Mouse (Mus musculus): ENCODE data around the gene Oas1e. TPM values are rescaled to one million over a fixed set of nuclear protein-coding genes. Genes with fewer than 3 reads are reported as not detected.

Oas1e gene
- total and polyA plus RNA-seq, 3 experiments = not detected

DNA sequence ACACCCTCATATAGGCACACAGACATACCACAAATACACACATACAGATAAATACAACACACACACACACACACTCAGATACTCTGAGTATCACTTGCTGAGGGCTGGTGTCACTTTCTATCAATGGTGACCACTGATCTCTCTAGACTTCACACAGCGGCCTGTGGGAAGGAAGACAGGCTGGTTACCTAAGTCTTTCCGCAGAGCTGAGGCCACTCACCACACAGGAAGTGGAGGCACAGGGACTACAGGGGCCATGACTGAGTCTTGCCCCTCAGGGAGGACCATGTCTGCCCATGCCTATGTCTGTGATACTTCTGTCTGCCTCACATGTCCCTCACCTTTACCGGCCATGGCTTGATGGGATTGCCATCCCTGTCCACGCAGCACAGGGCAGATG, 41.1 kb downstream of the Oas1e start:
- H3K4me1 ChIP-seq (ENCODE audit: insufficient read depth, low read depth, low read length) = peaks cover 9% of the 10 kb centered on the region
- TF ChIP-seq POLR2AphosphoS5 (IDR thresholded peaks at IDR 0.05; ENCODE audit: insufficient replicate concordance, low read depth, low read length) (no peak), GATA1 (IDR thresholded peaks at IDR 0.05; ENCODE audit: borderline replicate concordance, low read length) (no peak), GATA2 (IDR thresholded peaks at IDR 0.05; ENCODE audit: borderline replicate concordance, low read depth, low read length) (no peak), TAL1 (conservative IDR thresholded peaks at IDR 0.05; ENCODE audit: low read depth, low read length) (no peak), CTCF (IDR thresholded peaks at IDR 0.05; ENCODE audit: low read depth, low read length) (no peak)
- H3K4me3 ChIP-seq (ENCODE audit: low read depth, low read length) = peak overlapping the region; percentile 20; the same call in 1 of the 2 replicates
- DNase-seq (ENCODE audit: low spot score) (no peak), ATAC-seq (ENCODE audit: extremely low read depth, insufficient number of reproducible peaks, low FRiP score, poor library complexity, severe bottlenecking) (no peak)
- H3K36me3 ChIP-seq (replicated peaks) = no peaks in the 10 kb centered on the region
- H3K9me3 ChIP-seq (replicated peaks) = no peaks in the 10 kb centered on the region
- peaks cover 17% of the 10 kb centered on the region for H3K27me3 ChIP-seq (ENCODE audit: insufficient read depth, low read length)

GRCm38 (mm10) chr5:120752786-120753185, 42.5 kb downstream of the Oas1e start:
- Histone ChIP-seq H3K4me3 (ENCODE audit: low read depth, low read length) (no peak overlapping the region), H3K27me3 (ENCODE audit: insufficient read depth, low read length) (peaks cover 14% of the 10 kb centered on the region), H3K4me1 (ENCODE audit: insufficient read depth, low read depth, low read length) (peaks cover 9% of the 10 kb centered on the region), H3K36me3 (replicated peaks) (no peaks in the 10 kb centered on the region), H3K9me3 (replicated peaks) (no peaks in the 10 kb centered on the region)
- DNase-seq (ENCODE audit: low spot score) = no peak
- ATAC-seq (ENCODE audit: extremely low read depth, insufficient number of reproducible peaks, low FRiP score, poor library complexity, severe bottlenecking) = no peak
- TF ChIP-seq CTCF (IDR thresholded peaks at IDR 0.05; ENCODE audit: low read depth, low read length) (no peak), GATA1 (IDR thresholded peaks at IDR 0.05; ENCODE audit: borderline replicate concordance, low read length) (no peak), GATA2 (IDR thresholded peaks at IDR 0.05; ENCODE audit: borderline replicate concordance, low read depth, low read length) (no peak), POLR2AphosphoS5 (IDR thresholded peaks at IDR 0.05; ENCODE audit: insufficient replicate concordance, low read depth, low read length) (no peak), TAL1 (conservative IDR thresholded peaks at IDR 0.05; ENCODE audit: low read depth, low read length) (no peak)

DNA sequence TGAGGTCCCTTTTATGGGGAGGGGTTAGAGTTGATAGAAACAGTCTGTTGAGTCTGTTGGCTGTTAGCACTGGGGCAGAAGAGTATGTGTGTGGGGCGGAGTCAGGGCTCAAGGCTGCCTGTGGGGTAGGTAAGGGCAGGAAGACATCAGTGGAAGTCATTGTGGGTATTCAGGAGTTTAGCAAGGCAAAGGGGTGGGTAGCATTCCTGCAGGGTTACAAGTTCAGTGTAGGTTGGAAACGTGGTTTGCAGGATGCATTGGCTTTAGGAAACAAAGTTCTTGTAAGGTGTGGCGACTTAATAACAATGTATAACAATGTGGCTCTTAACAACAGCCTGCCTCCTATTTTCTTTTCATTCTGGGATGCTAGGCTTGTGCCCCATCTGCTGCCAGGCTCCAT, 44.1 kb downstream of the Oas1e start:
- no peak overlapping the region for H3K4me3 ChIP-seq (ENCODE audit: low read depth, low read length)
- DNase-seq (ENCODE audit: low spot score) = no peak
- peaks cover 9% of the 10 kb centered on the region for H3K4me1 ChIP-seq (ENCODE audit: insufficient read depth, low read depth, low read length)
- ATAC-seq (ENCODE audit: extremely low read depth, insufficient number of reproducible peaks, low FRiP score, poor library complexity, severe bottlenecking) = no peak
- TF ChIP-seq POLR2AphosphoS5 (IDR thresholded peaks at IDR 0.05; ENCODE audit: insufficient replicate concordance, low read depth, low read length) (no peak), GATA1 (IDR thresholded peaks at IDR 0.05; ENCODE audit: borderline replicate concordance, low read length) (no peak), TAL1 (conservative IDR thresholded peaks at IDR 0.05; ENCODE audit: low read depth, low read length) (no peak), CTCF (IDR thresholded peaks at IDR 0.05; ENCODE audit: low read depth, low read length) (no peak), GATA2 (IDR thresholded peaks at IDR 0.05; ENCODE audit: borderline replicate concordance, low read depth, low read length) (no peak)
- no peaks in the 10 kb centered on the region for H3K36me3 ChIP-seq (replicated peaks)
- peaks cover 14% of the 10 kb centered on the region for H3K27me3 ChIP-seq (ENCODE audit: insufficient read depth, low read length)
- no peaks in the 10 kb centered on the region for H3K9me3 ChIP-seq (replicated peaks)

DNA sequence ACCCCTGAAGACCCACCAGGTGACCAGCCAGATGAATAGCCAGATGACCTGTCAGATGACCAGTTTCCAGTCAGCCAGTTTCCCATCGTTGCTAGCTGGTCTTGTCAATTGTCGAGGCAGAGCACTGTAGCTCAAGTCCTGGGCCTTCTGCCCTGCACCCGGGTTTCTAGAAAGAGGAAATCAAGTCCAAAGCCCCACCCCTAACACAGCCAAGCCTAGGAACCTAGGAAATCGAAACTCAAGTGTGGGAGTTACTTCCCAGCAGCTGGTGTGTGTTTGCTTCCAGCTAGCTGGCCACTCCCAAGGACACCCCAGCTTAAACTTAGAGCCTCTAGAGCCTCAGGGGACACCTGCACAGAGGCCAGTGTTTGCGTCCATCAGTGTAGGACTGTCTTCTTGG, 45.6 kb downstream of the Oas1e start, which contains the start of gene Oas2:
Oas2 (minus strand) TSS at position 166 of the 400 bp plus-strand sequence.
- DNase-seq (ENCODE audit: low spot score) = no peak
- no peak for ATAC-seq (ENCODE audit: extremely low read depth, insufficient number of reproducible peaks, low FRiP score, poor library complexity, severe bottlenecking)
- H3K4me3 ChIP-seq (ENCODE audit: low read depth, low read length) = peak within 1 kb of the TSS; percentile 24; the same call in 1 of the 2 replicates

DNA sequence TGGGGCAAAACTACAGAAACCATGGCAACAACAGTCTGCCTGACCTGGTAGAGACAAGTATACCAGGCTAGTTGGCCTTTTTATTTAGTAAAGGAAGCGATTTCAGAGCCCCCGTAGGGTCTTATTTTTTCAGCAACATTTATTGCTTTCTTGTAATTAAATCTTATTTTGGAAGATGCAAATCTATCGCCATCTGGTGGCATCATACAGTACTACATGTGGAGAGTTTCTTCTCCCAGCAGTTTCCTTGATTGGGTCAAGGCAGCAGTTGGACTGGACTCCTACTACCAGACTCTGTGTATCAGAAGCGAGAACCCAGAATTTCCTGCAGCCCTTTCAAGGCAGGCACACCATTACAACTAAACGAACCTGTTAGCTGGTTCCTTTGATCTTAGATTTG, 48.9 kb downstream of the Oas1e start:
- no peak for ATAC-seq (ENCODE audit: extremely low read depth, insufficient number of reproducible peaks, low FRiP score, poor library complexity, severe bottlenecking)
- Histone ChIP-seq H3K4me3 (ENCODE audit: low read depth, low read length) (no peak overlapping the region), H3K36me3 (replicated peaks) (no peaks in the 10 kb centered on the region), H3K4me1 (ENCODE audit: insufficient read depth, low read depth, low read length) (peaks cover 9% of the 10 kb centered on the region), H3K27me3 (ENCODE audit: insufficient read depth, low read length) (peaks cover 17% of the 10 kb centered on the region), H3K9me3 (replicated peaks) (no peaks in the 10 kb centered on the region)
- TF ChIP-seq GATA1 (IDR thresholded peaks at IDR 0.05; ENCODE audit: borderline replicate concordance, low read length) (no peak), GATA2 (IDR thresholded peaks at IDR 0.05; ENCODE audit: borderline replicate concordance, low read depth, low read length) (no peak), CTCF (IDR thresholded peaks at IDR 0.05; ENCODE audit: low read depth, low read length) (peak; percentile 52)
- no peak for DNase-seq (ENCODE audit: low spot score)

More for the DNA sequence above, 45.6 kb downstream of the Oas1e start, which contains the start of gene Oas2:
- peaks cover 14% of the 10 kb centered on the region for H3K27me3 ChIP-seq (ENCODE audit: insufficient read depth, low read length)
- TF ChIP-seq CTCF (IDR thresholded peaks at IDR 0.05; ENCODE audit: low read depth, low read length) (no peak), GATA1 (IDR thresholded peaks at IDR 0.05; ENCODE audit: borderline replicate concordance, low read length) (no peak), GATA2 (IDR thresholded peaks at IDR 0.05; ENCODE audit: borderline replicate concordance, low read depth, low read length) (no peak)
- H3K4me1 ChIP-seq (ENCODE audit: insufficient read depth, low read depth, low read length) = peaks cover 9% of the 10 kb centered on the region
- no peaks in the 10 kb centered on the region for H3K36me3 ChIP-seq (replicated peaks)
- no peaks in the 10 kb centered on the region for H3K9me3 ChIP-seq (replicated peaks)

DNA sequence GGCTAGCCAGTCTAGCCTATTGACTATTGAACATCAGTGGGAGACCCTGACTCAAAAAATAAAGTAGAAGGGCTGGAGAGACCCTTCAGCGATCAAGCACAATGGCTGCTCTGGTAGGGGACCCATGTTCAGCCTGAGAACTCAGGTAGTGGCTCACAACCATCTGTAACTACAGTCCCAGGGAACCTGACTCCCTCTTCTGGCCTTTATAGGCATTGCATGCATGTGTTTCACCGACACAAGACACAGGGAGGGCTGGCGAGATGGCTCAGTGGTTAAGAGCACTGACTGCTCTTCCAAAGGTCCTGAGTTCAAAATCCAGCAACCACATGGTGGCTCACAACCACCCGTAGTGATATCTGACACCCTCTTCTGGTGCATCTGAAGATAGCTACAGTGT, 53.2 kb downstream of the Oas1e start:
- H3K36me3 ChIP-seq (replicated peaks) = no peaks in the 10 kb centered on the region
- H3K4me1 ChIP-seq (ENCODE audit: insufficient read depth, low read depth, low read length) = no peaks in the 10 kb centered on the region
- no peak; the same call in 1 of the 2 replicates for ATAC-seq (ENCODE audit: extremely low read depth, insufficient number of reproducible peaks, low FRiP score, poor library complexity, severe bottlenecking)
- no peak overlapping the region for H3K4me3 ChIP-seq (ENCODE audit: low read depth, low read length)
- peaks cover 12% of the 10 kb centered on the region; the same call in 1 of the 2 replicates for H3K27me3 ChIP-seq (ENCODE audit: insufficient read depth, low read length)
- H3K9me3 ChIP-seq (replicated peaks) = no peaks in the 10 kb centered on the region
- TF ChIP-seq POLR2AphosphoS5 (IDR thresholded peaks at IDR 0.05; ENCODE audit: insufficient replicate concordance, low read depth, low read length) = no peak
- TF ChIP-seq TAL1 (conservative IDR thresholded peaks at IDR 0.05; ENCODE audit: low read depth, low read length) = no peak
- no peak for TF ChIP-seq GATA1 (IDR thresholded peaks at IDR 0.05; ENCODE audit: borderline replicate concordance, low read length)
- TF ChIP-seq GATA2 (IDR thresholded peaks at IDR 0.05; ENCODE audit: borderline replicate concordance, low read depth, low read length) = no peak
- TF ChIP-seq CTCF (IDR thresholded peaks at IDR 0.05; ENCODE audit: low read depth, low read length) = peak; percentile 73
- DNase-seq (ENCODE audit: low spot score) = no peak

Other genes with a start within 250 kb of the Oas1e start
- 22.3 and 51.6 TPM in 2 replicates for gene Tpcn1, start 206.9 kb downstream of the Oas1e start, total RNA-seq (2014; fragmentation: Nextera tagmentation)
- gene Tpcn1, start 206.9 kb downstream of the Oas1e start, total RNA-seq (2017) = 2.1 and 3.2 TPM in 2 replicates
- gene Tpcn1, start 206.9 kb downstream of the Oas1e start, polyA plus RNA-seq (2012) = 33.2 and 36.0 TPM in 2 replicates
- not detected in 2 replicates for gene Iqcd, start 206.5 kb downstream of the Oas1e start, total RNA-seq (2014; fragmentation: Nextera tagmentation)
- gene Iqcd, start 206.5 kb downstream of the Oas1e start, total RNA-seq (2017) = 0.35 and 0.60 TPM in 2 replicates
- 1.2 and 1.5 TPM in 2 replicates for gene Iqcd, start 206.5 kb downstream of the Oas1e start, polyA plus RNA-seq (2012)
- 8.4 and 10.5 TPM in 2 replicates for gene Rita1, start 182.9 kb downstream of the Oas1e start, total RNA-seq (2014; fragmentation: Nextera tagmentation)
- 9.5 and 13.7 TPM in 2 replicates for gene Rita1, start 182.9 kb downstream of the Oas1e start, total RNA-seq (2017)
- gene Rita1, start 182.9 kb downstream of the Oas1e start, polyA plus RNA-seq (2012) = 42.4 and 45.7 TPM in 2 replicates
- gene Ddx54, start 182.8 kb downstream of the Oas1e start, total RNA-seq (2014; fragmentation: Nextera tagmentation) = 16.5 and 24.3 TPM in 2 replicates
- gene Ddx54, start 182.8 kb downstream of the Oas1e start, total RNA-seq (2017) = 31.5 and 34.7 TPM in 2 replicates
- 103 and 110 TPM in 2 replicates for gene Ddx54, start 182.8 kb downstream of the Oas1e start, polyA plus RNA-seq (2012)
- gene Cfap73, start 161.3 kb downstream of the Oas1e start, total RNA-seq (2014; fragmentation: Nextera tagmentation) = not detected in 2 replicates
- gene Cfap73, start 161.3 kb downstream of the Oas1e start, total RNA-seq (2017) = not detected in 2 replicates
- gene Cfap73, start 161.3 kb downstream of the Oas1e start, polyA plus RNA-seq (2012) = not detected in 2 replicates
- gene Rasal1, start 146.7 kb downstream of the Oas1e start, total RNA-seq (2014; fragmentation: Nextera tagmentation) = 5.6 and 13.2 TPM in 2 replicates
- 1.4 and 1.7 TPM in 2 replicates for gene Rasal1, start 146.7 kb downstream of the Oas1e start, total RNA-seq (2017)
- 10.8 and 13.1 TPM in 2 replicates for gene Rasal1, start 146.7 kb downstream of the Oas1e start, polyA plus RNA-seq (2012)
- not detected in 2 replicates for gene Dtx1, start 83.6 kb downstream of the Oas1e start, total RNA-seq (2014; fragmentation: Nextera tagmentation)
- 0.05 and 0.06 TPM in 2 replicates for gene Dtx1, start 83.6 kb downstream of the Oas1e start, total RNA-seq (2017)
- 0.03 and 0.09 TPM in 2 replicates for gene Dtx1, start 83.6 kb downstream of the Oas1e start, polyA plus RNA-seq (2012)
- 1.7 and 3.5 TPM in 2 replicates for gene Oas2, start 45.7 kb downstream of the Oas1e start, total RNA-seq (2014; fragmentation: Nextera tagmentation)
- 2.3 and 2.4 TPM in 2 replicates for gene Oas2, start 45.7 kb downstream of the Oas1e start, total RNA-seq (2017)
- 0.11 and 0.15 TPM in 2 replicates for gene Oas2, start 45.7 kb downstream of the Oas1e start, polyA plus RNA-seq (2012)
- 0.97 and 2.0 TPM in 2 replicates for gene Oas3, start 17.9 kb downstream of the Oas1e start, total RNA-seq (2014; fragmentation: Nextera tagmentation)
- 0.60 and 0.76 TPM in 2 replicates for gene Oas3, start 17.9 kb downstream of the Oas1e start, total RNA-seq (2017)
- 0.26 and 0.28 TPM in 2 replicates for gene Oas3, start 17.9 kb downstream of the Oas1e start, polyA plus RNA-seq (2012)
- gene Oas1c, start 17.0 kb upstream of the Oas1e start, total RNA-seq (2014; fragmentation: Nextera tagmentation) = 9.5 and 10.3 TPM in 2 replicates
- 4.3 and 6.4 TPM in 2 replicates for gene Oas1c, start 17.0 kb upstream of the Oas1e start, total RNA-seq (2017)
- 0.25 and 0.29 TPM in 2 replicates for gene Oas1c, start 17.0 kb upstream of the Oas1e start, polyA plus RNA-seq (2012)
- gene Oas1f, start 51.8 kb upstream of the Oas1e start, total RNA-seq (2014; fragmentation: Nextera tagmentation) = not detected in 2 replicates
- gene Oas1f, start 51.8 kb upstream of the Oas1e start, total RNA-seq (2017) = not detected in 2 replicates
- not detected in 2 replicates for gene Oas1f, start 51.8 kb upstream of the Oas1e start, polyA plus RNA-seq (2012)
- not detected in 2 replicates for gene Oas1h, start 65.9 kb upstream of the Oas1e start, total RNA-seq (2014; fragmentation: Nextera tagmentation)
- gene Oas1h, start 65.9 kb upstream of the Oas1e start, total RNA-seq (2017) = not detected in 2 replicates
- gene Oas1h, start 65.9 kb upstream of the Oas1e start, polyA plus RNA-seq (2012) = not detected in 2 replicates
- gene Oas1g, start 92.1 kb upstream of the Oas1e start, total RNA-seq (2014; fragmentation: Nextera tagmentation) = not detected in 2 replicates
- 0.23 TPM in 1 of 2 replicates, not detected in the other for gene Oas1g, start 92.1 kb upstream of the Oas1e start, total RNA-seq (2017)
- not detected in 2 replicates for gene Oas1g, start 92.1 kb upstream of the Oas1e start, polyA plus RNA-seq (2012)
- gene Oas1a, start 112.0 kb upstream of the Oas1e start, total RNA-seq (2014; fragmentation: Nextera tagmentation) = not detected in 2 replicates
- gene Oas1a, start 112.0 kb upstream of the Oas1e start, total RNA-seq (2017) = 0.33 and 0.70 TPM in 2 replicates
- 0.11 and 0.13 TPM in 2 replicates for gene Oas1a, start 112.0 kb upstream of the Oas1e start, polyA plus RNA-seq (2012)
- gene Oas1d, start 119.0 kb upstream of the Oas1e start, total RNA-seq (2014; fragmentation: Nextera tagmentation) = not detected in 2 replicates
- 0.05 and 0.12 TPM in 2 replicates for gene Oas1d, start 119.0 kb upstream of the Oas1e start, total RNA-seq (2017)
- not detected in 2 replicates for gene Oas1d, start 119.0 kb upstream of the Oas1e start, polyA plus RNA-seq (2012)
- not detected in 2 replicates for gene Rph3a, start 214.6 kb upstream of the Oas1e start, total RNA-seq (2014; fragmentation: Nextera tagmentation)
- 0.06 TPM in 1 of 2 replicates, not detected in the other for gene Rph3a, start 214.6 kb upstream of the Oas1e start, total RNA-seq (2017)
- gene Rph3a, start 214.6 kb upstream of the Oas1e start, polyA plus RNA-seq (2012) = not detected in 2 replicates

Measured in G1E (cell line).